Mouse (Mus musculus): ENCODE measurements around the gene Gnl2. TPM values are rescaled to one million over a fixed set of nuclear protein-coding genes. Genes with fewer than 3 reads are reported as not detected.

Gene Gnl2
- total RNA-seq, 4 experiments from 2014 or later = 40.2 to 71.5 (median 55.5) TPM

- no peak for DNase-seq
Measured at GRCm38 (mm10) chr4:125085346-125085841, 69.0 kb downstream of the Gnl2 start.

- DNase-seq = no peak
Measured at GRCm38 (mm10) chr4:125093031-125093430, 76.6 kb downstream of the Gnl2 start.

GRCm38 (mm10) chr4:125096066-125096465, 79.7 kb downstream of the Gnl2 start:
- peak; percentile 48 for DNase-seq

GRCm38 (mm10) chr4:125097412-125097811, 81.0 kb downstream of the Gnl2 start:
- DNase-seq = no peak

GRCm38 (mm10) chr4:125099458-125099857, 83.1 kb downstream of the Gnl2 start:
- DNase-seq = peak; percentile 61

- DNase-seq = no peak
Measured at GRCm38 (mm10) chr4:125101334-125101733, 84.9 kb downstream of the Gnl2 start.

Other genes starting within 250 kb of the Gnl2 start
- 10 to 100 TPM; 24.8 to 33.8 (median 28.5) TPM for gene Mtf1, start 214.5 kb upstream of the Gnl2 start, total RNA-seq (2022)
- gene Yrdc, start 165.9 kb upstream of the Gnl2 start, total RNA-seq (2022) = 10 to 100 TPM; 40.9 to 53.4 (median 43.2) TPM
- gene 1110065P20Rik, start 165.4 kb upstream of the Gnl2 start, total RNA-seq (2022) = 10 to 100 TPM; 45.1 to 51.4 (median 49.2) TPM
- gene Maneal, start 154.4 kb upstream of the Gnl2 start, total RNA-seq (2022) = 1 to 10 TPM; 6.4 to 7.2 (median 6.8) TPM
- 1 to 10 TPM; 2.9 to 4.3 (median 3.8) TPM for gene Epha10, start 135.7 kb upstream of the Gnl2 start, total RNA-seq (2022)
- gene 9930104L06Rik, start 79.5 kb upstream of the Gnl2 start, total RNA-seq (2022) = 10 to 100 TPM; 13.8 to 22.7 (median 21.0) TPM
- gene Cdca8, start 77.3 kb upstream of the Gnl2 start, total RNA-seq (2022) = 1 to 10 TPM; 1.9 to 3.2 (median 2.2) TPM
- gene Rspo1, start 30.2 kb upstream of the Gnl2 start, total RNA-seq (2022) = 1 to 10 TPM; 4.4 to 6.3 (median 6.0) TPM
- gene Dnali1, start 49.1 kb downstream of the Gnl2 start, total RNA-seq (2022) = under 1 TPM in 2 of 4 experiments, not detected in 2; 0.13 to 0.14 TPM
- gene Snip1, start 50.1 kb downstream of the Gnl2 start, total RNA-seq (2022) = 10 to 100 TPM; 17.2 to 20.1 (median 19.5) TPM
- 10 to 100 TPM; 24.8 to 35.4 (median 32.6) TPM for gene Meaf6, start 68.5 kb downstream of the Gnl2 start, total RNA-seq (2022)
- gene Zc3h12a, start 111.3 kb downstream of the Gnl2 start, total RNA-seq (2022) = 10 to 100 TPM in 1 of 4 experiments, 1 to 10 TPM in 3; 7.2 to 10.2 (median 8.1) TPM